Mouse (Mus musculus) embryo, embryonic 10 days (tissue): ENCODE data around the gene Selenbp1.
"Not testable (repeated sequence)": the region's sequence is repeated elsewhere in the genome, so short reads cannot be mapped to it uniquely, and the experiment has no call there.

Experiments
- DNase-seq: peaks from one replicate; pipeline ENCODE4 v3.0.0-alpha.2; 2015; ENCODE audit warnings: low spot score

Selenbp1 gene

DNA sequence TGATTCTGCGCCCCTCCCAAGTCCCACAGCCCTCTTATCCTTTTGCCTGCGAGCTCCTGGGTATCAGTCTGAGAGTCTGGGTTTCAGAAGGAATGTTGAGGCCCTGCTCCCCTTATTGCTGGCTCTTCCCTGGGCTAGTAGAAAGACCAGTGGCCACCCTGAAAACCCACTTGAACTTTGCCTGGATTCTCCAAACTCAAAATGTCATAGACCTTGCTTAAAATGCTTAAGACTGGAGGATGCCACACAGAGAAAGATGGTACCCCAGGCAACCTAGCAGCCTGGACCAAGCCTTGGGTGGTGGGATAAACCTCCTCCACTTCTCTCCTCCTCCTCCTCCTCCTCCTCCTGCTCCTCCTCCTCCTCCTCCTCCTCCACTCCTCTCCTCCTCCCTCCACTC is 748 bp downstream of the Selenbp1 start:
- DNase-seq: not testable (repeated sequence)

DNA sequence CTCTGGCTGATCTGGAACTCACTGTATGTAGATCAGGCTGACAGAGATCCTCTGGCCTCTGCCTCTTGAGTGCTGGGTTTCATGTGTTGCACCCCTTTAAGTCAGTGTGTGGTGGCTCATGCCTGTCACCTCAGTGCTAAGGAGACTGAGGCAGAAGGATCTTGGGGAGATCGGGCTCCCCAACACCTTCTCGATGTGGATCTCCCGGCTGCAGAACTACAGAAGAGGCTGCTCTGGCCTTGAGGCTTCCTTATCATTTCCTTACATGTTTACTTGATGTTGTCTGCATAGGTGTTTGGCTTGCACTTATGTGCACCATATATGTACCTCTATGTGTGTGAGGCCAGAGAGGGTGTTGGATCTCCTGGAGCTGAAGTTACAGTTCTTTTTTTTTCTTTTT is 1.7 kb downstream of the Selenbp1 start:
- DNase-seq: not testable (repeated sequence)

DNA sequence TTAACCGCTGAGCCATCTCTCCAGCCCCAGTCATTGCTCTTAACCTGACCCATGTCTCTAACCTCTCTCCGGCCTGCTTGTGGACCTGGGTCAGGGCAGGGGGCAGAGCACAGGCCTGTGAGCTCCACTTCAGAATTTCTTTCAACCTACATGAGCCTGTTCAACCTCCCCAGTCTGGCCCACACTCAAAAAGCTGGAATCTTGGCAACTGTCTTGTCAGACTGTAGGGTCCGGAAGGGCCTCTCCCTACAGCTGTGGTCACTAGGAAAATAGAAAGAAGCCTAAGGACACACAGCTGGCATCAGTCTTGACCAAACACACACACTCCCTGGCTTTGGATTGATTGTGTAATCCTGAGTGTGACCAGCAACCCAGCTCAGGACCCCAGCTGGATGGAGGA is 2.5 kb downstream of the Selenbp1 start:
- DNase-seq: not testable (repeated sequence)

DNA sequence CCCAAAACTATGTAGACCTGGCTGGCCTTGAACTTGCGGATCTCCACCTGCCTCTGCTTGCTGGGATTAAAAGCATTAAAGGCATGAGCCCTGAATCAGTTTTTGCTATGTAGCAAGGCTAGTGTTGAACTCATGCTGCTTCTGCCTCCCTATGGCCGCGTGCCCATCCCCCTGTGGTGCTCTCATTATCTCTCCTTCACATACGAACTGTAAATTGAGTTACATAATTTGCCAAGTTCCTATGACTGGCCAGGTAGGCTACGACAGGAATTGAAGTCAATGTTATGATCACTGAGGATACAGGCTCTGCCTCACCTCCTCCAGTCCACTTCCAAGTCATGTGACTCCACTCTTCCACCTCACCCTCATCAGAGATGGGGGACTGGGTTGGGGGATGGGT is 3.3 kb downstream of the Selenbp1 start:
- DNase-seq: not testable (repeated sequence)

DNA sequence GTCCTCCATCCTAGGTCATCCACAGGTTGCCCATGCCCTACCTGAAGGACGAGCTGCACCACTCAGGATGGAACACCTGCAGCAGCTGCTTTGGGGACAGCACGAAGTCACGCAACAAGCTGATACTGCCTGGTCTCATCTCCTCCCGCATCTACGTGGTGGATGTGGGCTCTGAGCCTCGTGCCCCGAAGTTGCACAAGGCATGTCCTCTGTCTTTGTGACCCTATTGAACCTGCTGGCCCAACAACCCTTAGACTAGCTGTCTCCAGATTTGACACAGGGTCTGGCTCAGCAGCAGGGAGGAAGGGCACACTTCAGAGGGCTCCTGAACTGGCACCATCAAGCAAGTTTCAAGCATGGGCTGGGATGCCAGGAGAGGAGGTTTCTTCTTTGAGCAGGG is 4.3 kb downstream of the Selenbp1 start:
- not testable (repeated sequence) for DNase-seq

DNA sequence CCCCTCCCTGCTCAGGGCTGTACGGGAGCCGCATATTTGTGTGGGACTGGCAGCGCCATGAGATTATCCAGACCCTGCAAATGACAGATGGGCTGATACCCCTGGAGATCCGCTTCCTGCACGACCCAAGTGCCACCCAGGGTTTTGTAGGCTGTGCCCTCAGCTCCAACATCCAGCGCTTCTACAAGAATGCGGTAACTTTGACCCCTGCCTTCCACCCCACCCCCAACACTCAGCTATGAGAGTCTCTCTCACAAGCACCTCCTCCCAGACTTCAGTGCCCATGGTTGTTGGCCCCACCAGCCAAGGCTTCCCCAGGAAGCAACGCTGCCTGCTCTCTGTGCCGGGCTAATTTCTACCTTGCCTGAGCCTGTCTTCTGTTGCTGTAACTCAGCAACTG is 7.2 kb downstream of the Selenbp1 start:
- DNase-seq: not testable (repeated sequence)

DNA sequence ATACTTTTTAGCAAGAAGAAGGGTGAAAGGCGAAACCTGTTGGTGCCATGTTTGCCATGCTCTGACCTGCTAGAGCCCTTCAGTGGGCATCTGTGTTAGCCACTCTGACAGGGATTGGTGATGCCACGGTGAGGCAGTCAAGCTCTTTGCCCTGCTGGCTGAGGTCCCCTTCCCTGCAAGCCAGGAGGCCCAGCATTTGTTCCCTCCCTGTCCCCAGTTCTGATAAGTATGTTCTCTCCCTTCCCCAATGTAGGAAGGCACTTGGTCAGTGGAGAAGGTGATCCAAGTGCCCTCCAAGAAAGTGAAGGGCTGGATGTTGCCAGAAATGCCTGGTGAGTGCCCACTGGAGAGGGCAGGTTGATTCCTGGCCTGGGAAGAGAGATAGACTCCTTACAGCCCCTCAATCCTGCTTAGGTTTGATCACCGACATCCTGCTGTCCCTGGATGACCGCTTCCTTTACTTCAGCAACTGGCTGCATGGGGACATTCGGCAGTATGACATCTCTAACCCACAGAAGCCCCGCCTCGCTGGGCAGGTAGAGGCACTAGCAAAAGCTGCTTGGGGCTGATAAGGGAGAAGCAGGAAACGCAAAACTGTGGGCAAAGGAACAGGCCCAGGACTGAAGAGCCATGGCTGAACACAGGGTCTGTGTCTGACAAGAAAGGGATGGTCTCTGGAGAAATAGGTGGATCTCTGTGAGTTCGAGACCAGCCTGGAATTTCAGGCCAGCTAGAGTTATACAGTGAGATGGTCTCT is 9.5 kb downstream of the Selenbp1 start:
- not testable (repeated sequence) for DNase-seq

DNA sequence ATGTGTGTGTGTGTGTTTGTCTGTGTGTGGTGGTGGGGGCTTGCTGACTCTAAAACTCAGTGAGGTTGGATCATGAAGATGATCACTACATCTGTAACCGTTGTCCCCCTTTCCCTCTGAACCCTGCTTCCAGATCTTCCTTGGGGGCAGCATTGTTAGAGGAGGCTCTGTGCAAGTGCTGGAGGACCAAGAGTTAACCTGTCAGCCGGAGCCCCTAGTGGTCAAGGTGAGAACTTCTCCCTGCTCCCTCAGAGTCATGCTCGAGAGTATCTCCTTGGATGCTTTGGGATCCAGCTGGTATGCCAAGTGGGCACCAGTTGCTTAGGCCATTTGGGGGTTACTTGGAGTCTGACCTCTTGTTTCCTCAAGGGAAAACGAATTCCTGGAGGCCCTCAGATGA is 10.8 kb downstream of the Selenbp1 start:
- not testable (repeated sequence) for DNase-seq

DNA sequence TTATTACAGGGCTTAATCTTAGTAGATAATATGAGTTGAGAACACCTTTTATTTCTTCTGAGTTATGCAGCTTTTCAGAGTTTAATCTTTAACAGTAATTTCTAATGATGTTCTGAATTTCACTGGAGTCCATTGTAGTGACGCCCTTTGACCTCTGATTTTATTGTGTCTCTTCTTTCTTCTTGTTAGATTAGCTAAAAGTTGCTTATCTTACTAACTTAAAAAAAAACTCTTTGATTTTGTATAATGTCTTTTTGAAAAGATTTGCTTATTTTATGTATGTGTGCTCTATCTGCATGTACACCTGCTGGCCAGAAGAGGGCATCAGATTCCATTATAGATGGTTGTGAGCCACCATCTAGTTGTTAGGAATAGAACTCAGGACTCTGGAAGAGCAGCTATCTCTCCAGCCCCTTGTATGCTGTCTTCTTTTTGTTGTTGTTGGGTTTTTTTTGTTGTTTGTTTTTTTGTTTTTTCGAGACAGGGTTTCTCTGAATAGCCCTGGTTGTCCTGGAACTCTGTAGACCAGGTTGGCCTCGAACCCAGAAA is 15.3 kb downstream of the Selenbp1 start:
- no peak for DNase-seq

DNA sequence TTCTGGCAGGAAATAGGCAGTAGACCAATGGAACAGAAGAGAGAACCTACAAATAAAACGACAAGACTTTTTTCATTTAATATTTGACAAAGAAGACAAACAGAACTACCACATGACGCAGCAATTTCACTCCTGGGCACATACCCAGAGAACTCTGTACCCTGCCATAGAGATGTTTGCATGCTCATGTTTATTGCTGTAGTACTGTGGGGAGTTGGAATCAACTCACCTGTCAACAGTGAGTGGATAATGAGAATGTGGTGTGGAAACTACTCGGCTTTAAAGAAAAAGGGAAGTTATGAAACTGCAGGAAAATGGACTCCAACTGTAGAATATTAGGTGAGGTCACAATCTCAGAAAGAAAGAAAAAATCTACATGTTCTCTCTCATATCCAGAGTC is 16.8 kb downstream of the Selenbp1 start:
- no peak for DNase-seq

DNA sequence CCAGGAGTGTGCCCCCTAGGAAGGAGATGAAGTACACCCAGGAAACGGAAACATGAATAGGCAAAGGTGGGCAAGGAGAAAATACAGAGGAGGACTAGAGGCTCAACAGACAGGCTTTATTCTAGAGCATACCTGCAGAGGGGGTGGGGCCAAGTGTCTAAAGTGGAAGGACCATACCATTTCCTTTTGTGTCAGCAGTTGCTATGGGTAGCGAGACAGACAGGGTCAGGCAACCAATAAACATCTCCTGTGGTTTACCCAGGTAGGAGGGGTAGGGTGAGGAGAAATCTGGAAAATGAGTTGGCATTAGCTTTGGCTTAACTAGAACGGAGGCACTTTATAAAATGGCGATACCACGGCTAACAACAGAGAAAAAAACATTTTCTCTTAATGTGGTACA is 19.9 kb downstream of the Selenbp1 start:
- no peak for DNase-seq

DNA sequence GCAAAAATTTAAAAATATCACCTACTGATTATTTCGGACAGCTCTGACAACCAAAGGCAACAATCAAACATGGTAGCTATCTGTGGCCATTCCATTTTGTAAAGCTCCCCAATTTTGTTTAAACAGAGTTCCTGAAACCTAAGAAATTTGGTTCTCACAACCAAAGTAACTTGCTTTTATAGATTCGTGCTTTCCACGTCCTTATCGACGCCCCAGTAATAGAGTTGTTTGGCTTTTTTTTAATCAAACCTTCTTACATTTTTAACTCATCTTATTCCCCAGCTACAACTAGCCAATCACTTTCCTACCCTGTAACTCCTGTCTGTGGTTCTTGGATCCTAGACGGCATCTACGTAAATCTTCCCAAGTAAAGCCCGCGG is 20.5 kb downstream of the Selenbp1 start:
- no peak for DNase-seq

DNA sequence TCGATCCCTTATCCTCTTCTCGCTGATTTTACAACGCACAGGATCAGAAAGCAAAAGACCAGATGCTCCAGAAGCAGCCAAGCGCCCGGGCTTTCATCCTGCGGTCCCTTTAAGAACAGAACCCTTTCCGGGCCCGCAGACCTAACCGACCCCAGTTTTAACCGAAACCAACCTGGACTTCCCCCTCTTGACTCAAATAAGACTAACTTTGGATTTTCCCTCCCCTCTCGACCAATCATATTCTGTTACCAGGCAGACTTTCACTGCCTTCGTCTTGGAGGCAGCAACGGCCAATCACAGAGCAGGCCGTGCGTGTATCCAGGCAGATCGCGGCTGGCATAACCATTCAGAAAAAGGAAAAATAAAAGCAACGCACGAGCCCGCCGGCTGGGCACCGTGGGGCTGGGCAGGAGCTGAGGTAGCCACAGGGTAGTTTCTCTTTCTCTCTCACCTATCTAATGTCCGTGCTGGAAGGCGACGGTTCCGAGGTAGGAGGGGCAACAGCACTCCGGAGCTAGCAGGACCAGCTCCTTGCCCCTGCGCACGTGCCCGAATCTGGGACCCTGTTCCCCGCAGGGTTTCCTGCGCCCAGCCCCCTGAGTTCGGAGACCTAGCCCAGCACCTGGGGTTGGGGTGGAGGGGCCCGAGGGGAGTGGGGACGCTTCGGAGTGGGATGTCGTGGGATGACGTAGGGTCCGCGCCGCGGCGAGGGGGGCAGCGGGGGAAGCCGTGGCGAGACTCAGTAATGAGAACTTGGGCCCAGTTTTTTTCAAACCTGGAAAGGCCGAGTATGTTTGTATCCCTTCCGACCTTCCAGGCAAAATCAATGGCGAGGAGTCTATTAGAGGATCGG is 21.1 kb downstream of the Selenbp1 start, which contains the start of gene Rfx5:
Rfx5 (plus strand) TSS at position 312 of the 853 bp plus-strand sequence.
- peak; percentile 97 for DNase-seq

DNA sequence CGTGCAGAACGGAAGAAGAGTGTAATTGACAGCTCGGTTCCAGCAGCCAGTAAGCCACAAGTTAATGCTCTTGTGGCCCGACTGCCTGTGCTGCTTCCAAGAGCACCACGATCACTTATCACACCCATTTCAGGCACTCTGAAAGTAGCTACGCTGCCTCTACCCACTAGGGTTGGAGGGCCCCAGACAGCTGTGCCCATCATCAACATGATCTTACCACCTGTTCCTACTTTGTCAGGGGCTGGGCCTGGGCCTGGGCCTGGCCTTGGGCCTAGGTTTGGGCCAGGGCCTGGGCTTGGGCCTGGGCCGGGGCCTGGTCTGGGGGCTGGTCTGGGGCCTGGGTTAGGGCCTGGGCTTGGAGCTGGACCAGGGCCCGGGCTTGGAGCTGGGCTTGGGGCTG is 25.4 kb downstream of the Selenbp1 start:
- DNase-seq: no peak

DNA sequence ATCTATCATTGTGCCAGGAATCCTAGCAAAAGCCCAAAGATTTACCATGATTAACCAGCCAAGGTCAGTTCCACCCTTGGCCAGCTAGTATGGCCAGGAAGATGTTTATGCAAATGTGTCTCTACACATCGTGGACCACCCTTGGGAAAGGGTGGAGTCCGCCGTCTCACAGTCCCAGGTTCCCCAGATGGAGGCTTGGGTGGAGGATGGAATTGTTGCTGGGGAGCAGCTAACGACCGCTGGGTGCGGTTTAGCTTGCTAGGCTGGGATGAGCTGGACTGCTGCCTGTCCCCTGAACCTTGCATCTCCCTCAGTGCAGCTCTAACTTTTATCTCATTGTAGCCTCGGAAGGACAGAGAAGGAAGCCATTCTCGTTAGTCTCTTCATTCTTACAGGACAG is 27.0 kb downstream of the Selenbp1 start:
- no peak for DNase-seq

DNA sequence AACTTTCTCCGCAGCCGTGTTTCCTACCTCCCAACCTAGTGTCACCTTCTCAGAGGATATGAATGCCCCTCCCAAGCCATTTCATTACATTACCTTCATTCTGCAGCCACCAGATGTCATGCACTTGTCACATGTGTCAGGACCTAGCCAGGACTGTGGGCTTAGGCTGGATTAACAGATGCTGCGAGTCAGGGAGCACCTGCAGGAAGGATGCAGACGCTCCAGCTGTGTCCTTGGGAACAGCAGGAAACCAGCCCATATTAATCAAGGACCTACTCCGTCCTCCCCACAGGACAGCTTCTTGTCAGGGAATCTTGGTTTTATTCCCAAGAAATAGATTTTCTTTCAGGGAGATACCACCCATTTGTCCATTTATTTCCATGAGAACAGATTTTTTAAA is 27.5 kb downstream of the Selenbp1 start:
- DNase-seq: no peak

DNA sequence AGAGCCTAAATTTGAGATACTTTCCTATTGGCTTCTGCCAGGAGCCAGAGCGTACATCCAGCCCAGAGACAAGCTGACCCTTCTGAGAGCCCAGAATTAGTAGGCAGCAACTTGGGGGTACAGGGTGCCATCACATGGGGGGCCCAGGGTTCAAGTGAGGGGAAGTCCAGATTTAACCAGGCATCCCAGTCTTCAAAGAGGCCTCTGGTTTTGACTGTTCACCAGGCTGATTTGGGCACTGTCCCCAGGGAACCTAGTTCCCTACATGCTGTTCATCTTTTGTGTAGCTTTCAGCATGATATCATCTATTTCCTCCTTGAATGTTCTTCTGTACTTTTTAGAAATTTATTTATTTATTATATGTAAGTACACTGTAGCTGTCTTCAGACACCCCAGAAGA is 32.1 kb downstream of the Selenbp1 start:
- DNase-seq: no peak

DNA sequence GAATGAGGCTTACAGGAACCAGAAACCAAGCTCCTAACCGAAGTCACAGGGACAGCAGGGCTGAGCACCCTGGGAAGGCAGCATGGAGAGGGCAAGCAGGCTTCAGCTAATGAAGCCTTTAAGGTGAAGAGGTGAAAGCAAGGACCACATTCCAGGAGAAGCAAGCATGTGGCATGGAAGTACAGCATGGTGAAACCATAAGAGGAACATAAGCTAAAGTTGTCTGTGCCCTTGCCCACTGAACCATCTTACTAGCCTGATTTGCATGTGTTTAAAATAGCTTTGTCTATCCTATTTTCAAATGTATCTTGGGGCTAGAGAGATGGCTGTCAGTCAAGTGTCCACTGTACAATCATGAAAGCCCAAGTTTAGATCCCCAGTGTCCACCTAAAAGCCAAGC is 33.0 kb downstream of the Selenbp1 start:
- DNase-seq: no peak

DNA sequence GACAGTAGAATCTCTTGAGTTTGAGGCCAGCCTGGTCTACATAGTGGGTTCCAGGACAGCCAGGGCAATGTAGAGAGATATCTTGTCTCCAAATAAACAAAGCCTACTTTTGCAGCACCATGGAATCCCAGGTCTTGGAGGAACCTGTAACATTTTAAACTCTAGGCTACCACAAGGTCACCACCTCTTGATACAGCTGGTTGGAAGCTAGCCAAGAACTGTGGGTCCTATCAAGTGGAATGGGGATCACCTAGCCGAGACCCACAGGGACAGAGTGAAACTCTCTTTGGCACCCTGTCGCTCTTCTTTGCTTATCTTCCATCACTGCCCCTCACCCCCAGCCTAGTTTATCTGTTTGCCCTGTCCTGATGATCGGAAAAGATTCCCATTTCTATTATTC is 39.7 kb downstream of the Selenbp1 start:
- DNase-seq: no peak

DNA sequence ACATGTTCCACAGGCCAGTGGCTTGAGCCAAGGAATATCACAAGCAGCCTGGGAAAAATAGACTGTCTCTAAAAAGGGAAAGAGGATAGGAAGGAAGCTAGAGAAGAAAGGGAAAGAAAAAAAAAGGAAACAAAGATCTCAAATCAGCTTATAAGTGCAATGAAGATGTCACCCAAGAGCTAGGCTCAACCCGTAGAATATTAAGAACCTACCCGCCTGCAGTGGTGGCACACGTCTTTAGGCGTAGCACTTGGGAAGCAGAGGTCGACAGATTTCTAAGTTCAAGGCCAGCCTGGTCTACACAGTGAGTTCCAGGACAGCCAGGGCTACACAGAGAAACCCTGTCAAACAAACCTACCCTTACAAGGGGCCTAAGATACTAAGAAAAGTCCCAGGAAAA is 40.8 kb downstream of the Selenbp1 start:
- DNase-seq: no peak

DNA sequence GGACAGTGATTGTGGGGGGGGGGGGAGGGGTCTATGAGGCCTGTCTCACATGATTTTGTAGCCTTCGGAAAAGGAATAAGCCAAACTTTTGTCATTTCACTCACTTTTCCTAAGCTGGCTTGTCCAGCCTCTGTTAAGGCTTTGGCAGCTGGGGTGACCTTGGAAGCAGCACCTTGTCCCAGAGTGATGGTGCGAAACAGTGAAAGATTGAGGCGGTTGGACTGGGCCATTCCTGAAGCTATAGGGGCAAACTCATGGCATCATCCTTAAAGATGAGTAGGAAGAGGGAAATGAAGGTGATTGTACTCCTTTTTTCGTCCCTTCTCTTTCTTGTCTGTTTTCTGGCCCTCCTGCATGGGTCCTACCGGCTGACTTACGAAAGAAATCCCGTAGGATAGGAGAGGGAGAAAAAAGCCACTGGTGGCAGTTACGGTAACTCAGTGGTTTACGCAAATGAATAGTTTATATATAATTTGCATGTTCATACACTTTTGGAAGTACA is 41.2 kb downstream of the Selenbp1 start:
- no peak for DNase-seq

DNA sequence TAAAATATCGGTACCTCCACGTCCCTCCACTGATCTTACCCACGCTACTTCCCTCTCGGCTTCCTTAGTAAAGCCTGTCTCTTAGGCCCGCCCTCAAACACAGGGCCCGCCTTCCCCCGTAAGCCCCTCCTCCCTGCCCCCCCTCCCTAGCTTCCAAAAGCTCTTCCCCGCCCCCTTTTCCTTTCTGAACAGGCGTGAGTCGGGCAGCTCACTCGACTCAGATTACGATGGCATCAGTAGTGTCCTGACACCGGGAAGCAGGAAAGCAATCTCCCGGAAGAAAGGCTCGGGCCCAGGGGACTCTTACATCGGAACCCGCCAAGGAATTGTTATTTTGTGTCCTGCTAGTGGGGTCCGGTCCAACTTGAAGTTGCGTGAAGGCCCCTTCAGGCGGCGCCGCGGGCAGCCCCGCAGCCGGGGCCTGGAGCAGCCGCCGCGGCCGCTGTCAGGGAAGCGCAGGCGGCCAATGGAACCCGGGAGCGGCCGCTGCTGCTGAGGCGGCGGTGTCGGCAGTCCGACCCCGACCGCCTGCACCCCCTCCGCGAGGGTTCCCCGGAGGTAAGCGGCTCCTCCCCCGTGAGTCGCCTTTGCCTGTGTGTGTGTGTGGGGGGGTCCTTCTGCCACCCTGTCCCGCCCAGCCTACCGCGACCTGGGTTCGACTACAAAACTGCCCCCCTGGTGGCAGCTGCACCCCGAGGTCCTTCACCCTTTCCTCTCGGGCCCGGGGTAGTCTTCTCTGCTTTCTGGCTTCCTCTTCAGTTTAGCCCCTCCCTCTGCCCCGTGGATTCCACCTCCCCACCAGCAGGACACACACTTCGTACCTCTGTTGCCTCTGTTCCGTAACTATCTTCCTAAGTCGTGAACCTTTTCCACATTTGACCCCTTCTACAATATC is 41.9 kb downstream of the Selenbp1 start, which contains the start of gene Pi4kb:
Pi4kb (plus strand) TSS at position 204 of the 895 bp plus-strand sequence.
- DNase-seq: peak; percentile 91
